Comparison of ENCODE assay signal across 9 mouse cellular contexts in the genomic region with DNA sequence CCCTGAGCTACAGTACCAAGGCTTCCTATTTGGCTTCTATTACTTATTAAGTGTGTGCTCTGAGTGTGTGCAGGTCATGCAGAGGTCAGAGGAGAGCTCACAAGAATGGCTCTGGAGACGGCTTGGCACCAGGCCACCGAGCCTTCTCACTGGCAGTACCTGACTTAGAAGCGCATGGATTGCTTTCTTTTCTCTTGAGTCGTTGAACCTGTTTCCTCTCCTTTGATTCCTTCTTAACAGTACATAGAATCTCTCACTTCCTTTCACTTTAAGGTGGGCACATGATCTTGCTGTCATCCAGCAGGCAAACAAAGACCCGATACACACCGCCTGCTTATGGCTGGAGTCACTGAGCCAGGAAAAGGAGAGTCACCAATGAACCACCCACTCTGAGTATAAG.
A peak's percentile ranks its signal among the peaks of the same experiment; 100 is the strongest.
DNase-seq lines count a peak whose midpoint lies in the region; ATAC-seq and TF ChIP-seq lines count a peak whose summit lies in the region.
"Had no signal": no experiment of that assay in that cellular context is flagged by ENCODE, and none has a peak within 500 bp of the region (broad histone marks: within the 10 kb centered on the region; RNA-seq: fewer than 3 reads in every experiment).

No protein-coding gene starts in this region.

- no peak for TF ChIP-seq EP300 in stomach, postnatal 0 days (optimal IDR thresholded peaks at IDR 0.05)

- H3K4me1 ChIP-seq in heart, embryonic 11.5 days (ENCODE audit: control insufficient read depth, insufficient read depth, low read length): peaks cover 9% of the 10 kb centered on the region
- peaks cover 6% of the 10 kb centered on the region; the same call in 1 of the 2 replicates for H3K4me1 ChIP-seq in kidney, postnatal 0 days (replicated peaks; ENCODE audit: insufficient read depth, low read length)
- H3K4me1 ChIP-seq in stomach, postnatal 0 days (replicated peaks; ENCODE audit: control insufficient read depth, insufficient read depth): peaks cover 5% of the 10 kb centered on the region
- no peaks in the 10 kb centered on the region for H3K4me1 ChIP-seq in cerebellum, adult 2 months (ENCODE audit: control insufficient read depth, insufficient read depth, low read length)

- no peaks in the 10 kb centered on the region for H3K36me3 ChIP-seq in heart, embryonic 11.5 days (ENCODE audit: control insufficient read depth, insufficient read depth, low read length)
- H3K36me3 ChIP-seq in kidney, postnatal 0 days (ENCODE audit: insufficient read depth, low read length): no peaks in the 10 kb centered on the region
- H3K36me3 ChIP-seq in stomach, postnatal 0 days (ENCODE audit: control insufficient read depth, insufficient read depth, low read length): no peaks in the 10 kb centered on the region

- 35% methylated on average over 6 of the region's 6 CpGs for WGBS in heart, embryonic 11.5 days (ENCODE audit: insufficient replicate concordance)
- 18% methylated on average over 6 of the region's 6 CpGs for WGBS in kidney, postnatal 0 days
- 41% methylated on average over 6 of the region's 6 CpGs for WGBS in stomach, postnatal 0 days
- WGBS in cerebellum, adult 2 months: 73% methylated on average over 6 of the region's 6 CpGs

- peak overlapping the region; percentile 16; the same call in 1 of the 2 replicates for H3K4me2 ChIP-seq in heart, embryonic 11.5 days
- H3K4me2 ChIP-seq in kidney, postnatal 0 days (ENCODE audit: low read length): no peak overlapping the region
- H3K4me2 ChIP-seq in stomach, postnatal 0 days (replicated peaks; ENCODE audit: low read depth): no peak overlapping the region

- H3K9me3 ChIP-seq in heart, embryonic 11.5 days (replicated peaks; ENCODE audit: control insufficient read depth, low read length): no peaks in the 10 kb centered on the region
- H3K9me3 ChIP-seq in kidney, postnatal 0 days (replicated peaks; ENCODE audit: low read length): no peaks in the 10 kb centered on the region
- no peaks in the 10 kb centered on the region for H3K9me3 ChIP-seq in stomach, postnatal 0 days (ENCODE audit: control insufficient read depth, low read length)

- no peak overlapping the region for H3K9ac ChIP-seq in heart, embryonic 11.5 days (ENCODE audit: low read depth, low read length)
- H3K9ac ChIP-seq in kidney, postnatal 0 days (ENCODE audit: low read depth, low read length): no peak overlapping the region
- H3K9ac ChIP-seq in stomach, postnatal 0 days (ENCODE audit: low read length): no peak overlapping the region

- TF ChIP-seq CTCF in kidney, postnatal 0 days (IDR thresholded peaks at IDR 0.05; ENCODE audit: low read depth): no peak
- no peak for TF ChIP-seq CTCF in stomach, postnatal 0 days (IDR thresholded peaks at IDR 0.05; ENCODE audit: low read depth)
- TF ChIP-seq CTCF in cerebellum, adult 2 months (IDR thresholded peaks at IDR 0.05; ENCODE audit: borderline replicate concordance, insufficient read depth, low read depth, low read length): no peak

- peak; percentile 93 for DNase-seq in heart, adult 11 months
- no peak for DNase-seq in heart, adult 8-10 months (ENCODE audit: low spot score)
- peak; percentile 52 for DNase-seq in kidney, postnatal 0 days (ENCODE audit: low spot score)
- DNase-seq in stomach, postnatal 0 days (ENCODE audit: low spot score): peak; percentile 90
- no peak for DNase-seq in retina, embryonic 14.5 days (ENCODE audit: low spot score)
- no peak for DNase-seq in cerebellum, adult 2 months
- DNase-seq in layer of hippocampus, adult 8-10 months (ENCODE audit: low spot score in 2 of 2): no peak

- H3K27me3 ChIP-seq in heart, embryonic 11.5 days (ENCODE audit: control insufficient read depth, insufficient read depth, low read length): no peaks in the 10 kb centered on the region
- no peaks in the 10 kb centered on the region for H3K27me3 ChIP-seq in kidney, postnatal 0 days (ENCODE audit: insufficient read depth, low read length)
- no peaks in the 10 kb centered on the region for H3K27me3 ChIP-seq in stomach, postnatal 0 days (ENCODE audit: control insufficient read depth, insufficient read depth, low read length)
- no peaks in the 10 kb centered on the region for H3K27me3 ChIP-seq in cerebellum, adult 2 months (ENCODE audit: control insufficient read depth, insufficient read depth, low read length)

- ATAC-seq in heart, embryonic 11.5 days (replicated peaks; ENCODE audit: insufficient number of reproducible peaks, low FRiP score, low TSS enrichment): no peak
- peak; percentile 86 for ATAC-seq in kidney, postnatal 0 days (replicated peaks; ENCODE audit: low FRiP score, low read depth)
- peak; percentile 92 for ATAC-seq in stomach, postnatal 0 days (ENCODE audit: low FRiP score, low TSS enrichment)

- no peak overlapping the region for H3K4me3 ChIP-seq in heart, embryonic 11.5 days (ENCODE audit: low read depth, low read length)
- no peak overlapping the region for H3K4me3 ChIP-seq in kidney, postnatal 0 days (replicated peaks; ENCODE audit: low read depth, low read length)
- H3K4me3 ChIP-seq in stomach, postnatal 0 days (ENCODE audit: low read depth, low read length): no peak overlapping the region
- no peak overlapping the region for H3K4me3 ChIP-seq in cerebellum, adult 2 months (replicated peaks; ENCODE audit: insufficient read depth, low read depth, low read length)

- TF ChIP-seq POLR2A in cerebellum, adult 2 months (IDR thresholded peaks at IDR 0.05; ENCODE audit: borderline replicate concordance, insufficient read depth, low read length): no peak

- H3K27ac ChIP-seq in heart, embryonic 11.5 days (ENCODE audit: low read depth, low read length): 0 out of 2 replicates have a peak overlapping the region, but pooled peaks have one; percentile 29
- H3K27ac ChIP-seq in kidney, postnatal 0 days: peak overlapping the region; percentile 57; the same call in 1 of the 2 replicates
- H3K27ac ChIP-seq in stomach, postnatal 0 days (replicated peaks): peak overlapping the region; percentile 53
- H3K27ac ChIP-seq in cerebellum, adult 2 months (ENCODE audit: insufficient read depth, low read length): no peak overlapping the region
- H3K27ac ChIP-seq: macrophage had no signal

Comparison
In these comparisons a context has a peak if more than half of its experiments do, and no peak if none do; other contexts are left out.
1. DNase-seq: peak in heart, adult 11 months (single experiment), kidney, postnatal 0 days (single experiment) and stomach, postnatal 0 days (single experiment); none in heart, adult 8-10 months (single experiment), retina, embryonic 14.5 days (single experiment), cerebellum, adult 2 months (0 of 2) and layer of hippocampus, adult 8-10 months (0 of 2).